Mouse (Mus musculus) cerebellum, adult 2 months (tissue): ENCODE measurements at regions not wholly inside any gene's neighbourhood (a gene's known extent, or its start where the extent isn't known, plus 50 kb on each side); places are given as distances from the start of the nearest gene placed in this dataset.

Experiments
- CTCF ChIP-seq: fragments of 200-500 bp; IDR thresholded peaks from 2 replicates; pipeline ENCODE4 v1.5.1; 2011; ENCODE audit warnings: low read depth, mild to moderate bottlenecking, control low read depth, low read length, moderate library complexity, borderline replicate concordance; ENCODE audit not compliant: insufficient read depth
- POLR2A ChIP-seq: fragments of 200-500 bp; IDR thresholded peaks from 2 replicates; pipeline ENCODE4 v1.6.1; 2011; ENCODE audit warnings: low read length, control low read depth, borderline replicate concordance; ENCODE audit not compliant: insufficient read depth

- TF ChIP-seq POLR2A: no peak
- no peak for TF ChIP-seq CTCF
Measured at GRCm38 (mm10) chr8:8328010-8328666, 332.9 kb downstream of the Efnb2 start.
